Mouse (Mus musculus) kidney, adult 8-10 months (tissue): ENCODE measurements around the gene Erc2.

Experiments
- DNase-seq, 2 experiments: peaks; one replicate each; pipeline ENCODE4 v3.0.0; 2022

The Erc2 gene

GRCm38 (mm10) chr14:27778982-27779701 lies 156.9 kb downstream of the Erc2 start:
- no peak for DNase-seq

- DNase-seq: no peak
Measured at GRCm38 (mm10) chr14:27781221-27781620, 159.0 kb downstream of the Erc2 start.

GRCm38 (mm10) chr14:27784826-27785225 lies 162.6 kb downstream of the Erc2 start:
- DNase-seq: no peak

GRCm38 (mm10) chr14:27785562-27785961 lies 163.3 kb downstream of the Erc2 start:
- no peak for DNase-seq

GRCm38 (mm10) chr14:27789066-27789898 lies 167.1 kb downstream of the Erc2 start:
- DNase-seq: no peak

GRCm38 (mm10) chr14:27798184-27798934 lies 176.1 kb downstream of the Erc2 start:
- DNase-seq: no peak

- DNase-seq: no peak
Measured at GRCm38 (mm10) chr14:27800766-27801165, 178.5 kb downstream of the Erc2 start.

GRCm38 (mm10) chr14:27803961-27804360 lies 181.7 kb downstream of the Erc2 start:
- DNase-seq: no peak

GRCm38 (mm10) chr14:27805064-27805463 lies 182.8 kb downstream of the Erc2 start:
- no peak for DNase-seq

GRCm38 (mm10) chr14:27808080-27808479 lies 185.9 kb downstream of the Erc2 start:
- peak in 1 of 2 experiments; percentile 37 for DNase-seq

- DNase-seq: no peak
Measured at GRCm38 (mm10) chr14:27808523-27809114, 186.4 kb downstream of the Erc2 start.

- no peak for DNase-seq
Measured at GRCm38 (mm10) chr14:27810790-27811189, 188.6 kb downstream of the Erc2 start.

GRCm38 (mm10) chr14:27811649-27812048 lies 189.4 kb downstream of the Erc2 start:
- no peak for DNase-seq

- DNase-seq: no peak
Measured at GRCm38 (mm10) chr14:27815739-27816138, 193.5 kb downstream of the Erc2 start.

GRCm38 (mm10) chr14:27818986-27819385 lies 196.8 kb downstream of the Erc2 start:
- DNase-seq: no peak

- peak in 1 of 2 experiments; percentile 42 for DNase-seq
Measured at GRCm38 (mm10) chr14:27821801-27822200, 199.6 kb downstream of the Erc2 start.

GRCm38 (mm10) chr14:27822566-27822965 lies 200.3 kb downstream of the Erc2 start:
- DNase-seq: no peak

GRCm38 (mm10) chr14:27823048-27823447 lies 200.8 kb downstream of the Erc2 start:
- DNase-seq: no peak

GRCm38 (mm10) chr14:27823897-27824296 lies 201.7 kb downstream of the Erc2 start:
- no peak for DNase-seq

GRCm38 (mm10) chr14:27826829-27827228 lies 204.6 kb downstream of the Erc2 start:
- DNase-seq: no peak

GRCm38 (mm10) chr14:27828089-27828488 lies 205.9 kb downstream of the Erc2 start:
- DNase-seq: no peak

- no peak for DNase-seq
Measured at GRCm38 (mm10) chr14:27832196-27832595, 210.0 kb downstream of the Erc2 start.

GRCm38 (mm10) chr14:27835351-27835750 lies 213.1 kb downstream of the Erc2 start:
- DNase-seq: no peak
